Mouse (Mus musculus): ENCODE results near the gene Slf2. TPM values are rescaled to one million over a fixed set of nuclear protein-coding genes. Genes with fewer than 3 reads are reported as not detected.
A peak's percentile ranks its signal among the peaks of the same experiment; 100 is the strongest.

The Slf2 gene
- total and polyA plus RNA-seq, 2 experiments, result 7.9 to 15.1 TPM

- H3K4me1 ChIP-seq (ENCODE audit: control insufficient read depth, insufficient read depth, low read length), result peaks cover 33% of the 10 kb centered on the region
- DNase-seq (ENCODE audit: extremely low read depth, low read depth, low spot score), result peak; percentile 96
- H3K79me2 ChIP-seq (ENCODE audit: control insufficient read depth, insufficient read depth, low read length), result peaks cover 3% of the 10 kb centered on the region; the same call in 1 of the 2 replicates
- H3K4me3 ChIP-seq (ENCODE audit: insufficient read depth, low read depth, low read length), result peak overlapping the region; percentile 82
- 6% methylated on average over 22 of the region's 22 CpGs for WGBS
- peaks cover 13% of the 10 kb centered on the region for H3K36me3 ChIP-seq (ENCODE audit: control insufficient read depth, insufficient read depth, low read length)
- H3K27ac ChIP-seq (replicated peaks; ENCODE audit: insufficient read depth, low read depth, low read length), result peak overlapping the region; percentile 99
- peak overlapping the region; percentile 87 for H3K9ac ChIP-seq (ENCODE audit: low read depth, low read length)
- no peaks in the 10 kb centered on the region for H3K27me3 ChIP-seq (ENCODE audit: control insufficient read depth, insufficient read depth, low read length)
- TF ChIP-seq POLR2A (IDR thresholded peaks at IDR 0.05; ENCODE audit: extremely low read depth, insufficient read depth, low read length) (0 out of 2 replicates have a peak, but pooled peaks have one; percentile 19), CTCF (IDR thresholded peaks at IDR 0.05; ENCODE audit: low read depth, low read length) (no peak)
These were observed 58.9 kb downstream of the Slf2 start for GRCm38 (mm10) chr19:44989567-44990495.

DNA sequence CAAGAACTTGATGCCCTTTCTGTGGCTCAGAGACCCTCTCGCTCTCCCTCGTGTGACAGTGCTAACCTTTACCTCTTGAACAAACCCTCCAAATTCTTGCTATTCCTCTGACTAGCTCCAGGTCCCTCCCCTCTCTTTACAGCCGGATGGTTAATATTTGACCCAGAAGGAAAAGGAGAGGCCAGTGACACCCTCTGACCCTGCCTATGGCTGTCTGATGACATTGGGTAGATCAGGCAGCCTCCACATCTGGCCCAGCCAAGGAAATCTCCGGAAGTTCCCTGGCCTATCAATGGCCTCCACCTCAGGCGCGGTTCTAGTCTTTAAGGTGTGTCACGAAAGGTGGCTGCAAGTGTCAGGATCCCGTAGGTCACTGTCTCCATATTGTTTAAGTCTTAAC is 60.1 kb downstream of the Slf2 start:
- H3K9ac ChIP-seq (ENCODE audit: low read depth, low read length), result peak overlapping the region; percentile 86
- peak overlapping the region; percentile 99 for H3K27ac ChIP-seq (replicated peaks; ENCODE audit: insufficient read depth, low read depth, low read length)
- 28% methylated on average over 8 of the region's 8 CpGs for WGBS
- H3K4me3 ChIP-seq (ENCODE audit: insufficient read depth, low read depth, low read length), result peak overlapping the region; percentile 56
- peaks cover 23% of the 10 kb centered on the region for H3K4me1 ChIP-seq (ENCODE audit: control insufficient read depth, insufficient read depth, low read length)
- H3K79me2 ChIP-seq (ENCODE audit: control insufficient read depth, insufficient read depth, low read length), result peaks cover 3% of the 10 kb centered on the region; the same call in 1 of the 2 replicates
- TF ChIP-seq POLR2A (IDR thresholded peaks at IDR 0.05; ENCODE audit: extremely low read depth, insufficient read depth, low read length), result 0 out of 2 replicates have a peak, but pooled peaks have one; percentile 30
- TF ChIP-seq CTCF (IDR thresholded peaks at IDR 0.05; ENCODE audit: low read depth, low read length), result no peak
- peak; percentile 96 for DNase-seq (ENCODE audit: extremely low read depth, low read depth, low spot score)
- no peaks in the 10 kb centered on the region for H3K27me3 ChIP-seq (ENCODE audit: control insufficient read depth, insufficient read depth, low read length)
- peaks cover 13% of the 10 kb centered on the region for H3K36me3 ChIP-seq (ENCODE audit: control insufficient read depth, insufficient read depth, low read length)

DNA sequence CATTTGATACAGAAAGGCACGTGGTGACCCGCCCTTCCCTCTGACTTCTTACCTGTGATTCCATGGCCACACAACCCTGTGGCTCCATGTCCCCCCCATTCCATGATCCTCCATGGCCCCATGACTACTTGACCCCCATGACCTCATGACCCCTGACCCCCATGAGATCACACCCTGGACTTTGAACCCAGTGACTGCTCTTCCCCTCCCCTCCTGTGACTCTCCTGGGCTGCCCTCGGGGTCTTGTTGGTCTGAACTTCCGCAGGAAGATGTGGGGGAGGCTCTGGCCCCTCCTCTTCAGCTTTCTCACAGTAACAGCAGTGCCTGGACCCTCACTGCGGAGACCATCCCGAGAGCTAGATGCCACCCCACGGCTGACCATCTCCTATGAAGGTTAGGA is 61.3 kb downstream of the Slf2 start:
- H3K27ac ChIP-seq (replicated peaks; ENCODE audit: insufficient read depth, low read depth, low read length), result peak overlapping the region; percentile 99
- no peak overlapping the region for H3K4me3 ChIP-seq (ENCODE audit: insufficient read depth, low read depth, low read length)
- peaks cover 23% of the 10 kb centered on the region for H3K4me1 ChIP-seq (ENCODE audit: control insufficient read depth, insufficient read depth, low read length)
- peak; percentile 65 for DNase-seq (ENCODE audit: extremely low read depth, low read depth, low spot score)
- H3K79me2 ChIP-seq (ENCODE audit: control insufficient read depth, insufficient read depth, low read length), result peaks cover 3% of the 10 kb centered on the region; the same call in 1 of the 2 replicates
- 0 out of 2 replicates have a peak overlapping the region, but pooled peaks have one; percentile 20 for H3K9ac ChIP-seq (ENCODE audit: low read depth, low read length)
- no peaks in the 10 kb centered on the region for H3K27me3 ChIP-seq (ENCODE audit: control insufficient read depth, insufficient read depth, low read length)
- 33% methylated on average over 7 of the region's 7 CpGs for WGBS
- peaks cover 24% of the 10 kb centered on the region for H3K36me3 ChIP-seq (ENCODE audit: control insufficient read depth, insufficient read depth, low read length)
- TF ChIP-seq CTCF (IDR thresholded peaks at IDR 0.05; ENCODE audit: low read depth, low read length), result no peak
- no peak for TF ChIP-seq POLR2A (IDR thresholded peaks at IDR 0.05; ENCODE audit: extremely low read depth, insufficient read depth, low read length)

DNA sequence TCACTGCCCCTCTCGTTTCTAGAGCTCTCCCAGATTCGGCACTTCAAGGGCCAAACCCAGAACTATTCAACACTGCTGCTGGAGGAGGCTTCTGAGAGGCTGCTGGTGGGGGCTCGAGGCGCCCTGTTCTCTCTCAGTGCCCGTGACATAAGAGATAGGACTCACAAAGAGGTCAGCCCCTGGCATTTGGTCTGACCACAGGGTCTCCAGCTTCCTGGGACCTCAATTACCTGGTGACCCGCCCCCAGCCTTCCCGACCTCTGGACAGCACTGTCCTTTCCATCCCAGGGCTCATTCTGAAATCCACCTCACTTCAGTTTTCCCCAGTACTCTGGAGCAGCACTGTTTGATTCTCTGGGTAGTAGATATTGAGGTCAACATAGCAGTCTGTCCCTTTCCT is 61.8 kb downstream of the Slf2 start:
- Histone ChIP-seq H3K27ac (replicated peaks; ENCODE audit: insufficient read depth, low read depth, low read length) (peak overlapping the region; percentile 99), H3K4me1 (ENCODE audit: control insufficient read depth, insufficient read depth, low read length) (peaks cover 22% of the 10 kb centered on the region), H3K27me3 (ENCODE audit: control insufficient read depth, insufficient read depth, low read length) (no peaks in the 10 kb centered on the region), H3K4me3 (ENCODE audit: insufficient read depth, low read depth, low read length) (no peak overlapping the region), H3K9ac (ENCODE audit: low read depth, low read length) (no peak overlapping the region), H3K79me2 (ENCODE audit: control insufficient read depth, insufficient read depth, low read length) (peaks cover 3% of the 10 kb centered on the region; the same call in 1 of the 2 replicates), H3K36me3 (ENCODE audit: control insufficient read depth, insufficient read depth, low read length) (peaks cover 26% of the 10 kb centered on the region)
- no peak for TF ChIP-seq POLR2A (IDR thresholded peaks at IDR 0.05; ENCODE audit: extremely low read depth, insufficient read depth, low read length)
- TF ChIP-seq CTCF (IDR thresholded peaks at IDR 0.05; ENCODE audit: low read depth, low read length), result no peak
- WGBS, result 56% methylated on average over 7 of the region's 7 CpGs
- DNase-seq (ENCODE audit: extremely low read depth, low read depth, low spot score), result no peak

GRCm38 (mm10) chr19:44997786-44998185 is 66.8 kb downstream of the Slf2 start:
- no peaks in the 10 kb centered on the region for H3K27me3 ChIP-seq (ENCODE audit: control insufficient read depth, insufficient read depth, low read length)
- H3K4me3 ChIP-seq (ENCODE audit: insufficient read depth, low read depth, low read length), result no peak overlapping the region
- H3K9ac ChIP-seq (ENCODE audit: low read depth, low read length), result no peak overlapping the region
- peaks cover 45% of the 10 kb centered on the region for H3K36me3 ChIP-seq (ENCODE audit: control insufficient read depth, insufficient read depth, low read length)
- no peak overlapping the region for H3K27ac ChIP-seq (replicated peaks; ENCODE audit: insufficient read depth, low read depth, low read length)
- no peak for TF ChIP-seq POLR2A (IDR thresholded peaks at IDR 0.05; ENCODE audit: extremely low read depth, insufficient read depth, low read length)
- no peak for TF ChIP-seq CTCF (IDR thresholded peaks at IDR 0.05; ENCODE audit: low read depth, low read length)
- WGBS, result 85% methylated on average over 11 of the region's 11 CpGs
- H3K4me1 ChIP-seq (ENCODE audit: control insufficient read depth, insufficient read depth, low read length), result peaks cover 4% of the 10 kb centered on the region
- DNase-seq (ENCODE audit: extremely low read depth, low read depth, low spot score), result no peak
- H3K79me2 ChIP-seq (ENCODE audit: control insufficient read depth, insufficient read depth, low read length), result no peaks in the 10 kb centered on the region
